In the genomic region with DNA sequence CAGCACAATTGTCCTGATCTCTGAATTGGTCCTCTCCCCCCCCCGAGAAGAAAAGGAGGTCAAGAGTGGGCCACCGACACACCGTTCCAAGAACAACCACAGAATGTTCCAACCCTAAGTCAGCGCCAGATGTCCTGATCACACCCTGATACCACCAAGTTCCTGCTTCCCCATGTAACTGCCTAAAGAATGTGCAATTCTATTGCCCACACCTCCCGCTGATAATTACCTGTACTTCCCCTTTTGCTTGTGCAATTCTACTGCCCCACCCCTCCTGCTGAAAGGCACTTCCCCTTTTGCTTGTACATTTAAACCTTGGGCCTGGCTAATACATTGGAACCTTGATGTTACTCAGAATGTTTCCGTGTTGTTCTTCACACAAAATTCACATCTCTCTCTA, we compare ENCODE assay signal across 38 mouse cellular contexts. TPM values are rescaled to one million over a fixed set of nuclear protein-coding genes. Genes with fewer than 3 reads are reported as not detected.
"Had no signal": no experiment of that assay in that cellular context is flagged by ENCODE, and none has a peak within 500 bp of the region (broad histone marks: within the 10 kb centered on the region; RNA-seq: fewer than 3 reads in every experiment).

No protein-coding gene starts in this region.

RNA-seq across cellular contexts. Expression of gene Vmn2r3, which starts 54.0 kb away (rescaled TPM):
- total RNA-seq: left cerebral cortex, postnatal 14 days; left cerebral cortex, postnatal 25 days; left cerebral cortex, postnatal 36 days; left cerebral cortex, postnatal 4 days; liver, adult 2 months; megakaryocyte progenitor cell, adult 5-6 weeks; megakaryocyte, adult 5-6 weeks; megakaryocyte-erythroid progenitor cell, adult 5-6 weeks; midbrain, postnatal 0 days; monocyte, adult 5-6 weeks had no signal
- polyA plus RNA-seq: limb, embryonic 10.5 days; limb, embryonic 11.5 days; limb, embryonic 12.5 days; limb, embryonic 13.5 days; limb, embryonic 14.5 days; limb, embryonic 15.5 days; liver, adult 2 months; liver, embryonic 11.5 days; liver, embryonic 12.5 days; liver, embryonic 13.5 days; liver, embryonic 14.5 days; liver, embryonic 15.5 days; liver, embryonic 16.5 days; liver, postnatal 0 days; lung, adult 2 months; lung, embryonic 14.5 days; lung, embryonic 15.5 days; lung, embryonic 16.5 days; lung, postnatal 0 days; macrophage; midbrain, embryonic 10.5 days; midbrain, embryonic 11.5 days; midbrain, embryonic 12.5 days; midbrain, embryonic 13.5 days; midbrain, embryonic 14.5 days; midbrain, embryonic 15.5 days; midbrain, postnatal 0 days; neural tube, embryonic 11.5 days; neural tube, embryonic 12.5 days; neural tube, embryonic 13.5 days had no signal
